Mouse (Mus musculus) urinary bladder, postnatal 14 days (tissue): ENCODE results near the gene Rab3il1.

Experiments used
- DNase-seq: peaks from one replicate; pipeline ENCODE4 v3.0.0; 2021; ENCODE audit warnings: low spot score

Rab3il1 gene

GRCm38 (mm10) chr19:10060783-10061590 lies 59.5 kb downstream of the Rab3il1 start:
- no peak for DNase-seq

DNA sequence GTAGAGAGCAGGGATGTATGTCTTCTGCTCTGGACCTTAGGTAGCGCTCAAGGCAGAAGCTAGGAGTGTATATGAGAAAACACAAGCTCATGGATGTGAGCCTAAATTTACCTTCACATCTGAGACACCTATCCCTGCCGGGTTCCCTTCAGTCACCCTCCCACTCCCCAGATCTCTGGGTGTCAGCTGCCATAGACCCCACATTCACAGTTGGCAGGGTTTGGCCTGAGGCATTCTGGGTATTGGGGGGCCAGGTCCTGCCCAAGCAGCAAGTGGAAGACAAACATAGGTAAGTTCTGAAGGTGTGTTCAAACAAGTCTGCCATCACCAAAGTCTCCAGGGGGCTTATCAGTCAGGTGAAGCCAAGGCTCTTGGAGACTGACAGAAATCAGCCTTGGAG lies 60.2 kb downstream of the Rab3il1 start:
- DNase-seq: no peak

- no peak for DNase-seq
These were observed 60.8 kb downstream of the Rab3il1 start for GRCm38 (mm10) chr19:10062292-10062691.

DNA sequence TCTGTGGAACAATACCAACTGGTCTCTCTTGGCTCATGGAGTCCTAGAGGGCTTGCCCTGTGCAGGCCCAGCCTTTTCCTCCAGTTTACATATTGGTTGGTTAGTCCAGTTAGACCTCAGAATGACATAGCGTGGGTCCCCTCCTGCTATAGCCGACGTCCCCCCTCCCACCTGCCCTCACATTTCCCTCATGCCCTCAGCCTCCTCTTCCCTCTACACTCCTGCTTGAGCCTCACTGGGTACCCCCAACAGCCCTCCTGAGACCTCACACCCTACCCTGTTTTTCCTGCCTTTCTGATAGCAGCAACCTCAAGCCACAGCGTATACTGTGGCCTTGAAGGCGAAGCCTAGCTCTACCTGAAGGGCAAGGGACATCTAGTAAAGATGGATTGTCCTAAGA lies 61.4 kb downstream of the Rab3il1 start:
- DNase-seq: no peak

DNA sequence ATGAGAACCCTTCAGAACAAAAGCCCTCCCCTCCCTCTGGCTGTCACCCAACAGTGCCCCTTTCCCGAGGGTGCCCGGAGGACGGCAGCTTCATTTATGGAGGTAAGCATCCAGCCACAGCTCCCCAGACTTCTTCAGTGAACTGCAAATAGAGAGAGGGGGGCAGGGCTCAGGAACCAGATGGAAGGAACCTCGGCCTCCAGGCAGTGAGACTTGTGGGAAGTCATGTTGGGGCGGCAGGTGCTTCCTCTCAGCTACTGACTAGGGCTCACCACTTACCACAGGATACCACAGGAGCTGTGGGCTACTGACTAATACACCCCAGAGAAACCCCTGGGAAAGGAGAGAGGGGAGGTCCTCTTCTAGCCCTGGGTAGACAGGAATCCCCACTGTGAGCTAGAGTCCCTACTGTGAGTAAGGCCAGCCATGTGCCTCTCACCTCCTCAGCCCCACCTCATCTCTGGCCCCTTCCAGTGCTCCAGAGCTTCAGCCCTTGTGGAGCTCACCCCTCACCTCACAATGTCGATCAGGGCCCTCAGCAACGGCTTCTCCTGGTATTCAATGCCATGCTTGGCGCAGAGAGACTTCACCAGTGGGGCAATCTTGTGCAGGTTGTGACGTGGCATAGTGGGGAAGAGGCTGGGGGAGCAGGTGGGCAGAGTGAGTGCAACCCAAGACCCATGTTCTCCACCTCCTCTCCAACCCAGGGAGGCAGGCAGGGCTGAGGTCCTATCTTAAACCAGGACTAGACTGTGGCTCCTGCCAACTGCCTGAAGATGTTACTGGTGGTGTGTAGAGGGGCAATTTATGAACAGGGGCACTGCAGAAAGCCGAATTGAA lies 62.9 kb downstream of the Rab3il1 start:
- no peak for DNase-seq

GRCm38 (mm10) chr19:10065465-10066188 lies 64.2 kb downstream of the Rab3il1 start:
- DNase-seq: no peak

DNA sequence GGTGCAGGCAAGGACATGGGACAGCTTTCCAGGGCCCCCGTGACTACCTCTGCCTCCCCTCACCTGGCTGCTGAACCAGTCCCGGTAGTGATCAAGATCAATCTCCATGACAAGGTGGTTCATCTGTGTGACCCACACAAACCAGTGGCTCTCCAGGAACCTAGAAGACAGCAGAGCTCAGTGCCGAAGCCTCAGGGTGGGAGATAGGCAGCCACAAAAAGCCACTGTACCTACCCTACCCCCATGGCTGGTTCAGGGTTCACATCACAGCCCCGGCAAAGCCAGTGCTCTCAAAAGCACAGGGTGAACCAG lies 64.7 kb downstream of the Rab3il1 start:
- DNase-seq: no peak

DNA sequence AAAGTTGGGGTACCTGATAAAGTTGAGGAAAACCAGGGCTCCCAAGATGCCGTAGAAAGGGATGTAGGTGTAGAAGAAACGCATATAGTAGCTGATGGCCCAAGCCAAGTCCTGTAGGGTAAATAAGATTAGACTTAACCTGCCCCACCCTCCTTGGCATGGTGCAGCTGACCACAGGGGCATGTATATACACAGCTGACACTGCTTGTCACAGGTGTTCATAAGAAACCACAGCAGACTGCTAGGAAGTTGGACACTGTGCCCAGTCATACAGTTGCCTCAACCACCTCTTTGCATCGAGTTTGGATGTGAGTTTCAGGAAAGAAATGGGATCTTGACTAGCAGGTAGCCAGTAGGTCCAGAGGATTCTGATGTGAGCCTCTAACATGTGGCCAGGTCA lies 65.0 kb downstream of the Rab3il1 start:
- DNase-seq: no peak

GRCm38 (mm10) chr19:10067701-10068100 lies 66.2 kb downstream of the Rab3il1 start:
- no peak for DNase-seq

GRCm38 (mm10) chr19:10070186-10070980 lies 68.9 kb downstream of the Rab3il1 start:
- no peak for DNase-seq

DNA sequence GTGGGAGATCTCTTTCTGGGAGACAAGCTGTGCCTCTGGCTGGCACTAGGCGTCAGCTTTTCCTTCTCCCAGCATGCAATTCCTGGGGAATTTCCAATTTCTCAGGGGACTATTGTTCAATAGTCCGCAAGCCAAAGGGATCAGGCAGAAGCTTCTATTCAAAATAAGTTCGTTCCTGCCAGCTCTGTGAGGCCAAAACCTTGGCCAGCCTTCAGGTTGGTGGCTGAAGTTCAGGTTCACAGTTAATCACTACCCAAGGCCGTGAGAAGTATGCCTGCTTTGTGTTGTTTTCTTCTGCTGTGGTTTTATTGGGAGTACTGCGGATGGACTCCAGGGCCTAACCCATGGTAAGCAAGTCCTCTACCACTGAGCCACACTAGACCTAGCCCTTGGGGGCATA lies 69.7 kb downstream of the Rab3il1 start:
- no peak for DNase-seq

DNA sequence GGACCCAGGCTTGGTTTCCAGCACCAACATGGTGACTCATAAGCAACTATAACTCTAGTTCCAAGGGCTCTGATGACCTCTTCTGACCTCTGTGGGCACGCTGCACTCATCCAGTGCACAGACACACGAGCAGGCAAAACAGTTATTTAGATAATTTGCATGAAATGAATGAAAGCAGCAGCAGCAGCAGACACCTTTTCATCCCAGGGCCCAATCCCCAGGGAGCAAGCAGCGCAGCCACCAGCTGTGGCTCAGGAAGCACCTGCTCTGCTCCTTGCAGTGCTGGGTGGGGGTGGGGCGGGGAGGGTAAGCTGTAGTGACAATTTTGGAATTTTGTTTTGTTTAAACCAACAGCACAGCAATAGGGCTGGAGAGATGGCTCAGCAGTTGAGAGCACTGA lies 70.4 kb downstream of the Rab3il1 start:
- DNase-seq: no peak

GRCm38 (mm10) chr19:10073145-10073544 lies 71.7 kb downstream of the Rab3il1 start:
- no peak for DNase-seq

DNA sequence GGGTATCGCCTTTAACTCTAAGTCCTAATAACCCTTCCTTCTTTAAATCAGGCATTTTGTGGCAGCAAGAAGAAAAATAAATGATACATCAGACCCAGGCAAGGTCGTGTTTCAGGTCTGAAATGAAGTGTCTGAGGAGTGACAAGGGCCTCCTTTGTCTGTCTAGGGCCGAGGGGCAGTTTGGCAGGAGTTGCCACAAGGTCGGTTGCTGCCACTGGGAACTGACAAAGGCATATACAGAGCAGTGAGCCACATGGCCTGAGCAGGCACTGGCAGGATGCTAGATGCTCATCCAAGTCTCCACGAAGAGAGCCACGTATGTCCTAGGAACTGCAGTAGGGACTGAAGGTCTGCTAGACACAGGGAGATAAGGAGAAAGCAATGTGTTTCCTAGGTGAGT lies 76.9 kb downstream of the Rab3il1 start:
- no peak for DNase-seq

DNA sequence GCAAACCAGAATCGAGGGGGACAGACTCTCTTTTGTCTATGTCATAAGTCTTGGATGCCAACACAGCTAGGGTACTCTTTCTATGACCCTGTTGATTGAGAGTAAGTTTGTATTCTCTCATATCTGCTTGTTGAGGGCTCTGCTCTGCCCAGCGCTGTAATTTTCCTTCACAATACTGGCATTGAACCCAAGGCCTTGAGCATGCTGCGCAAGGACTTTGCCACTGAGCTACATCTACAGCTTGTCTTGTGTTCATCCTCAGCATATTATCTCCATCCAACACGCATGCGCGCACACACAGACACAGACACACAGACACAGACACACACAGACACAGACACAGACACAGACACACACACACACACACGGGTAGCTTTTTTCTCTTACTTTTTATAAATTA lies 78.9 kb downstream of the Rab3il1 start:
- DNase-seq: no peak

- no peak for DNase-seq
These were observed 80.6 kb downstream of the Rab3il1 start for GRCm38 (mm10) chr19:10082105-10082504.

- DNase-seq: no peak
These were observed 84.0 kb downstream of the Rab3il1 start for GRCm38 (mm10) chr19:10085454-10085853.

DNA sequence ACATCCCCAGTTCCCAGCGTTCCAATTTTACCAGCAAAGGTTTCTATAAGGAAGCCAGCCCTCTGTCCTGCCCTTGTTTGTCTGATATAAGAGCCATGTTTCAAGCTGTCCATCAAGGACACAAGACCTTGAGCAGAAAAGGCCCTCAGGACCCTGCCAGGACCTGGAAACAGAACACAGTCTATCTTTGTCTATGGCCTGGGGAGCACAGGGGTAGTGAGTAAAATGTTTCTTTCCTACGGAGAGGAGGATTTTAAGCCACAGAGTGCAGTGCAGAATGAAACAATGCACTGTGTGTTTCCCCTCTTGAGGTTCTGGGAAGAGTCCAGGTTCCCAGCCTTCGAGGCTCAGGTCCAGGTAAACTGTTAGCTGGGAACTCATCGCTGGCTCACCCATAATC lies 85.5 kb downstream of the Rab3il1 start:
- DNase-seq: no peak
